Mouse (Mus musculus) hindbrain, embryonic 11.5 days (tissue): ENCODE measurements around the gene Shkbp1. TPM values are rescaled to one million over a fixed set of nuclear protein-coding genes. Genes with fewer than 3 reads are reported as not detected.

Experiments used
- ATAC-seq: fragments of 200-750 bp; cut with Nextera tagmentation; 2 replicates; pipeline ENCODE4 v1.8.0; 2017; ENCODE audit warnings: mild to moderate bottlenecking, moderate TSS enrichment, moderate library complexity; ENCODE audit not compliant: low FRiP score
- DNase-seq: peaks from one replicate; pipeline ENCODE4 v3.0.0-alpha.2; 2015; ENCODE audit warnings: low spot score
- H3K27ac ChIP-seq: fragments of 300-500 bp; sonication (generic); 2 replicates; pipeline ENCODE4 v1.5.1; 2014; ENCODE audit warnings: mild to moderate bottlenecking, low read depth, low read length
- H3K27me3 ChIP-seq: fragments of 300-500 bp; sonication (generic); 2 replicates; pipeline ENCODE4 v1.6.1; 2014; ENCODE audit warnings: mild to moderate bottlenecking, low read length, moderate library complexity, mixed read lengths; ENCODE audit not compliant: control insufficient read depth, insufficient read depth
- H3K36me3 ChIP-seq: fragments of 300-500 bp; sonication (generic); 2 replicates; pipeline ENCODE4 v1.6.1; 2014; ENCODE audit warnings: mild to moderate bottlenecking, low read length, moderate library complexity, mixed read lengths; ENCODE audit not compliant: control insufficient read depth, insufficient read depth
- H3K4me1 ChIP-seq: fragments of 300-500 bp; sonication (generic); replicated peaks from 2 replicates; pipeline ENCODE4 v1.6.1; 2014; ENCODE audit warnings: low read length, mixed read lengths; ENCODE audit not compliant: control insufficient read depth, insufficient read depth
- H3K4me2 ChIP-seq: fragments of 300-500 bp; sonication (generic); replicated peaks from 2 replicates; pipeline ENCODE4 v1.6.1; 2014; ENCODE audit warnings: mild to moderate bottlenecking, low read depth, low read length
- H3K4me3 ChIP-seq: fragments of 300-500 bp; sonication (generic); 2 replicates; pipeline ENCODE4 v1.5.1; 2014; ENCODE audit warnings: low read depth, low read length
- H3K9ac ChIP-seq: fragments of 300-500 bp; sonication (generic); 2 replicates; pipeline ENCODE4 v1.6.1; 2014; ENCODE audit warnings: low read depth, low read length
- H3K9me3 ChIP-seq: fragments of 300-500 bp; sonication (generic); 2 replicates; pipeline ENCODE4 v1.6.1; 2016; ENCODE audit warnings: low read length; ENCODE audit not compliant: control insufficient read depth
- WGBS: fragments of 180-500 bp; shearing (Covaris S2); extraction: QIAGEN DNeasy Blood & Tissue Kit; methylation state at CpG from one replicate; pipeline ENCODE4 v1.1.7; 2014; 5-methylcytosine and 5-hydroxymethylcytosine counted together
- polyA plus RNA-seq: library from polyadenylated mRNA; unstranded; fragments of >200 nt; fragmentation: Nextera tagmentation; extraction: Ambion mirVana; gene quantifications from 2 replicates; pipeline ENCODE4 v1.2.1, GENCODE M21; 2014

Gene Shkbp1
- polyA plus RNA-seq, 1 experiment from 2014 or later = 51.5 TPM

DNA sequence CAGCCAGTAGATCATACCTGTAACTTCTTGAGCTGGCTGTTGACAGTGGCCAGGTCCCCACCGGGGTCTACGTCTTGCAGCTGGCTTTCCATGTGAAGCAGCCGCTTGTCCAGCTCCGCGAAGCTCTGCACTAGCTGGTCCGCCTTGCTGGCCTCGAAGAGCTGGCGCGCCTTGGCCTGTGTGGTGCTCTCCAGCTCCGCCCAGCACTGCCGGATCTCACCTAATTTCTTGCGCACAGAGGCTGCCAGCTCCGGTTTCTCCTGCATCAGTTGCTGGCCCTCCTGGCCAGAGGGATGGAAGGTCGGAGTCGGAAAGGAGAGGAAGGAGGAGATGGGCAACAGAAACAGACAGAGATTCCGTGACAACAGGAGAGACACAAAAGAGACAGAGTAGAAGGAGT, 35.6 kb upstream of the Shkbp1 start:
- H3K27me3 ChIP-seq = peaks cover 40% of the 10 kb centered on the region
- ATAC-seq = no peak
- no peak overlapping the region for H3K9ac ChIP-seq
- WGBS = 51% methylated on average over 16 of the region's 16 CpGs
- no peak overlapping the region for H3K4me3 ChIP-seq
- H3K36me3 ChIP-seq = no peaks in the 10 kb centered on the region
- H3K4me1 ChIP-seq = peaks cover 3% of the 10 kb centered on the region; the same call in 1 of the 2 replicates
- DNase-seq = no peak
- H3K4me2 ChIP-seq = no peak overlapping the region
- H3K27ac ChIP-seq = no peak overlapping the region
- no peaks in the 10 kb centered on the region for H3K9me3 ChIP-seq

- DNase-seq (no peak), ATAC-seq (no peak)
- whole genome bisulfite sequencing = 64% methylated on average over 6 of the region's 6 CpGs
- no peak overlapping the region for H3K27ac ChIP-seq
- H3K4me3 ChIP-seq = no peak overlapping the region
- H3K36me3 ChIP-seq = no peaks in the 10 kb centered on the region
- no peaks in the 10 kb centered on the region for H3K9me3 ChIP-seq
- no peak overlapping the region for H3K9ac ChIP-seq
- H3K4me1 ChIP-seq = no peaks in the 10 kb centered on the region
- no peak overlapping the region for H3K4me2 ChIP-seq
- H3K27me3 ChIP-seq = peaks cover 18% of the 10 kb centered on the region
These were observed 33.4 kb upstream of the Shkbp1 start for GRCm38 (mm10) chr7:27389213-27389612.

- ATAC-seq (no peak), DNase-seq (peak; percentile 81)
- H3K36me3 ChIP-seq = no peaks in the 10 kb centered on the region
- H3K9ac ChIP-seq = no peak overlapping the region
- H3K27me3 ChIP-seq = no peaks in the 10 kb centered on the region
- H3K4me3 ChIP-seq = no peak overlapping the region
- H3K9me3 ChIP-seq = no peaks in the 10 kb centered on the region
- 33% methylated on average over 4 of the region's 4 CpGs for WGBS
- no peak overlapping the region for H3K27ac ChIP-seq
- H3K4me2 ChIP-seq = no peak overlapping the region
- no peaks in the 10 kb centered on the region for H3K4me1 ChIP-seq
These were observed 28.9 kb upstream of the Shkbp1 start for GRCm38 (mm10) chr7:27384731-27385130.

- ATAC-seq = no peak
- Histone ChIP-seq H3K4me3 (no peak overlapping the region), H3K36me3 (no peaks in the 10 kb centered on the region), H3K9me3 (no peaks in the 10 kb centered on the region), H3K4me2 (no peak overlapping the region), H3K27ac (no peak overlapping the region), H3K4me1 (no peaks in the 10 kb centered on the region), H3K9ac (no peak overlapping the region), H3K27me3 (no peaks in the 10 kb centered on the region)
- WGBS = 64% methylated on average over 5 of the region's 5 CpGs
- DNase-seq = no peak
These were observed 28.3 kb upstream of the Shkbp1 start for GRCm38 (mm10) chr7:27384134-27384533.

DNA sequence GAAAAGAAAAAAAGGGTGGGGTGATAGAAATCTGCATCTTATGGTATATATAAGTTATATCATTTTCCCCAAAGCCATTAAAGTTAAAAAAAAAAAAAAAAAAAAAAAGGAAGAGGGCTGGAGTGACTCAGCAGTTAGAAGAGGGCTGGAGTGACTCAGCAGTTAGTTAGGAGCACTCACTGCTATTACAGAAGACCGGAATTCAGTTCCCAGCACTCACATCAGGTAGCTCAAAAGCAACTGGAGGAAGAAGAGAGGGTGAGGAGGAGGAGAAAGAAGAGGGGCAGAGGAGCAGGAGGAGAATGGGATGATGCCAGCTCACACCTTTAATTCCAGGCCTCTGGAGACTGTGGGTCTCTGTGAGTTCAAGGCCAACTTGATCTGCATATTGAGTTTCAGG, 27.4 kb upstream of the Shkbp1 start:
- H3K4me2 ChIP-seq = no peak overlapping the region
- no peaks in the 10 kb centered on the region for H3K4me1 ChIP-seq
- ATAC-seq = no peak
- no peaks in the 10 kb centered on the region for H3K9me3 ChIP-seq
- no peaks in the 10 kb centered on the region for H3K36me3 ChIP-seq
- WGBS = 71% methylated on average over 1 of the region's 1 CpGs
- H3K27me3 ChIP-seq = no peaks in the 10 kb centered on the region
- H3K4me3 ChIP-seq = no peak overlapping the region
- DNase-seq = no peak
- no peak overlapping the region for H3K9ac ChIP-seq
- no peak overlapping the region for H3K27ac ChIP-seq

GRCm38 (mm10) chr7:27381560-27381959, 25.7 kb upstream of the Shkbp1 start:
- H3K4me2 ChIP-seq = no peak overlapping the region
- no peak overlapping the region for H3K27ac ChIP-seq
- H3K9ac ChIP-seq = no peak overlapping the region
- ATAC-seq = no peak
- no peaks in the 10 kb centered on the region for H3K4me1 ChIP-seq
- 0 out of 2 replicates have a peak, but pooled peaks cover 2% of the 10 kb centered on the region for H3K27me3 ChIP-seq
- DNase-seq = no peak
- no peak overlapping the region for H3K4me3 ChIP-seq
- WGBS = 67% methylated on average over 4 of the region's 4 CpGs
- H3K36me3 ChIP-seq = no peaks in the 10 kb centered on the region
- no peaks in the 10 kb centered on the region for H3K9me3 ChIP-seq

GRCm38 (mm10) chr7:27381009-27381408, 25.2 kb upstream of the Shkbp1 start:
- Histone ChIP-seq H3K27me3 (peaks cover 5% of the 10 kb centered on the region; the same call in 1 of the 2 replicates), H3K4me1 (no peaks in the 10 kb centered on the region)
- ATAC-seq = no peak

GRCm38 (mm10) chr7:27379836-27380235, 24.0 kb upstream of the Shkbp1 start:
- H3K9ac ChIP-seq = no peak overlapping the region
- peaks cover 13% of the 10 kb centered on the region for H3K27me3 ChIP-seq
- DNase-seq (no peak), ATAC-seq (no peak)
- no peaks in the 10 kb centered on the region for H3K4me1 ChIP-seq
- no peaks in the 10 kb centered on the region for H3K36me3 ChIP-seq
- H3K4me3 ChIP-seq = no peak overlapping the region
- H3K27ac ChIP-seq = no peak overlapping the region
- H3K9me3 ChIP-seq = no peaks in the 10 kb centered on the region
- WGBS = 73% methylated on average over 6 of the region's 6 CpGs
- H3K4me2 ChIP-seq = no peak overlapping the region

More at GRCm38 (mm10) chr7:27381009-27381408, 25.2 kb upstream of the Shkbp1 start:
- no peak overlapping the region for H3K27ac ChIP-seq
- no peak overlapping the region for H3K4me3 ChIP-seq
- DNase-seq = no peak
- WGBS = 48% methylated on average over 1 of the region's 1 CpGs
- no peaks in the 10 kb centered on the region for H3K9me3 ChIP-seq
- no peak overlapping the region for H3K4me2 ChIP-seq
- no peak overlapping the region for H3K9ac ChIP-seq
- no peaks in the 10 kb centered on the region for H3K36me3 ChIP-seq

DNA sequence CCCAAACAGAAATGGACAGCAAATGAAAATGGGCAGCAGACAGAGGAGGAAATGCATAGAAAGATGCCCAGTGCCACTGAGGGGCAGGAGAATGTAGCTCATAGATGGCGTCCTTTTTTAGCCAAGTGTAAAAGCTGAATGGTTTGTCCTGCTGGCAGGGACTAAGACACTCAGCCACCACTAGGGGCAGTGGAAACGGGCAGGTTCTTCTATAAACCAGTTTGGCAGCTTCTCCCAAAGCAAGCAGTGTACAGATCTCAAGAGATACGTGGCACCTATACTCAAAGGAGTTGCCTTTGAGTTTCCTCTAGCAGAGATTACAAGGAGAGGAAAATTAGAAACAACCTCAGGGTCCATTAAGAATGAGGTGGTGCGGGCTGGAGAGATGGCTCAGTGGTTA, 22.6 kb upstream of the Shkbp1 start:
- 21% methylated on average over 4 of the region's 4 CpGs for WGBS

More for the DNA sequence above, 22.6 kb upstream of the Shkbp1 start:
- Histone ChIP-seq H3K27me3 (peaks cover 25% of the 10 kb centered on the region), H3K4me2 (no peak overlapping the region), H3K27ac (no peak overlapping the region), H3K9ac (no peak overlapping the region), H3K4me1 (no peaks in the 10 kb centered on the region), H3K36me3 (no peaks in the 10 kb centered on the region), H3K9me3 (no peaks in the 10 kb centered on the region), H3K4me3 (no peak overlapping the region)
- DNase-seq (peak; percentile 49), ATAC-seq (no peak)
